Mouse (Mus musculus): Measurements from ENCODE around the gene Sipa1.
"Not testable (repeated sequence)": the region's sequence is repeated elsewhere in the genome, so short reads cannot be mapped to it uniquely, and the experiment has no call there.

Sipa1 gene

GRCm38 (mm10) chr19:5686954-5687353 lies 23.4 kb upstream of the Sipa1 start:
- not testable (repeated sequence) for DNase-seq (ENCODE audit: low read depth, low spot score)

DNA sequence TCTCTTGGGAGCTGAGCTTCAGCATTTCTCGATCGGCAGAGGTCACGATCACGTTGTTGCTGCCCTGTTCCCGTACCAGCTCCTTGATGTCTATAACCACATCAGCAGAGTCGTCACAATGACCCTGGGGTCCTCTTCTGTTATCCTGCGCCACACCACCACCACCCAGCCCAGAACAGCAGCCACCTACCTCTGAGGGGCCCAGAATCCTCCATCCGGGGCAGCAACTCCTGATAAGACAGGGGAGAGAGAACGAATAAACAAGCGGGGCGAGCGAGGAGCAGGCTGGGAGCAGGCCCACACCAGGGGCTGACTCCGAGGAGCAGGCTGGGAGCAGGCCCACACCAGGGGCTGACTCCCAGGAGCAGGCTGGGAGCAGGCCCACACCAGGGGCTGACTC lies 22.9 kb upstream of the Sipa1 start:
- no peak for DNase-seq (ENCODE audit: low read depth, low spot score)

GRCm38 (mm10) chr19:5685861-5686260 lies 22.4 kb upstream of the Sipa1 start:
- no peak for DNase-seq (ENCODE audit: low read depth, low spot score)

- no peak for DNase-seq (ENCODE audit: low read depth, low spot score)
Observed at GRCm38 (mm10) chr19:5685431-5685830, 21.9 kb upstream of the Sipa1 start.

DNA sequence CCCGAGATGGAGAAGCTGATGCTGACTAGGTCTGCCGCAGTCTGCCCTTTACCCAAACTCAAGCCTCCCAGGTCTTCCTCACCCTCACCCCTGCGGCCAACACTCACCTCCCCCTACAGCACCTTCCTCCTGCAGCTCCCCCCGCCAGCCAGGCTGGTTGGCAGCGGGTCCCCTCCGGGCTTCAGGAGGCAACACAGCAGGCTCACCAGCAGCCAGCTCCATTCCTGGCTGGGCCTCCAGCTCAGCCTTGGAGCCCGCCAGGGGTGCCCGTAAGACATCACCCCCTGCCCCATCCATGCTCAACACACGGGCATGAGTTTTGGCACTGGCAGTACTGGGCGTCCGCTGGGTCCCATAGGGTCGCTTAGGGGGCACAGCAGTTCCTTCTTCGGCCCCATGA lies 21.5 kb upstream of the Sipa1 start:
- DNase-seq (ENCODE audit: low read depth, low spot score), result no peak

GRCm38 (mm10) chr19:5684236-5684635 lies 20.7 kb upstream of the Sipa1 start:
- no peak for DNase-seq (ENCODE audit: low read depth, low spot score)

- no peak for DNase-seq (ENCODE audit: low read depth, low spot score)
Observed at GRCm38 (mm10) chr19:5680432-5680831, 16.9 kb upstream of the Sipa1 start.

DNA sequence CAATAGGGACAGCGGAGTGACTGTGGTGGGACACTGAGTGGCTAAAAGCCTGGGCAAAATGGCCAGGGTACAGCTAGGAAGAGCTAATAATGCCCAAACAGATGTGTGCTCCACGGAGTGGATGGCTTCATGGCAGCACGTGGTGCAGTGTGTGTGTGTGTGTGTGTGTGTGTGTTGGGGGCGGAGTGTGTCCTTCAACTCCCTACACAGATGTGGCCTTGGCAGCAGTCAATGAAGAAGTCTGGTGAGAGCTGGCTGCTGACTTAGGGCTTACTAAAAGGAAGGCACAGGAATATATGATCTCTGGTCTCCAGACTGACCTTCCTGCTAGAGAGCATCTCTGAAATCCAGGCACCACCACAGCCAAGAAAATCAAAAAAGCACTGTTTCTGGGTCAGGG lies 4.9 kb upstream of the Sipa1 start:
- DNase-seq (ENCODE audit: low read depth, low spot score), result no peak

- no peak for DNase-seq (ENCODE audit: low read depth, low spot score)
Observed at GRCm38 (mm10) chr19:5666386-5666785, 2.9 kb upstream of the Sipa1 start.

DNA sequence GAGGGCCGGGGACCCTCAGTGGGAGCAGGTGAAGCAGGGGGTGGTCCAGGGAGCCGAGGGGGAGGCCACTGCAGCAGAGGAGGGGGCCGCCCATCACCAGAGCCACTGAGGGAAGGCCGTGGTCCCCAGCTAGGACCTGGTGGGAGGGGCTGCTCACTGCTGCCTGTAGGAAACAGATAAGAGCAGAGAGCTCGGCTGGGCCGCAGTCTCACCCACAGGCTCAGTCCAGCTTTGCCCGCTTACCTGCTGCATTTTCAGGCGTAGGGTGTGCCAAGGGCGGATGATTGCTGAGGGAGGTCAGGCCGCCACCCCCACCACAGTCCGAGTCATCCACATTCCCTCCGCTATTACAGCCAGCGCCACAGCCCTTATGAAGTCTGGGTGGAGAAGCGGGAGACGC lies 2.0 kb upstream of the Sipa1 start:
- no peak for DNase-seq (ENCODE audit: low read depth, low spot score)

- no peak for DNase-seq (ENCODE audit: low read depth, low spot score)
Observed at GRCm38 (mm10) chr19:5664669-5665257, 1.3 kb upstream of the Sipa1 start.

- no peak for DNase-seq (ENCODE audit: low read depth, low spot score)
Observed at GRCm38 (mm10) chr19:5662310-5662709, 1.2 kb downstream of the Sipa1 start.

- DNase-seq (ENCODE audit: low read depth, low spot score), result no peak
Observed at GRCm38 (mm10) chr19:5660942-5661751, 2.4 kb downstream of the Sipa1 start.

- peak; percentile 46 for DNase-seq (ENCODE audit: low read depth, low spot score)
Observed at GRCm38 (mm10) chr19:5654720-5655298, 8.7 kb downstream of the Sipa1 start.

- DNase-seq (ENCODE audit: low read depth, low spot score), result peak; percentile 87
Observed at GRCm38 (mm10) chr19:5653969-5654719, 9.4 kb downstream of the Sipa1 start.

DNA sequence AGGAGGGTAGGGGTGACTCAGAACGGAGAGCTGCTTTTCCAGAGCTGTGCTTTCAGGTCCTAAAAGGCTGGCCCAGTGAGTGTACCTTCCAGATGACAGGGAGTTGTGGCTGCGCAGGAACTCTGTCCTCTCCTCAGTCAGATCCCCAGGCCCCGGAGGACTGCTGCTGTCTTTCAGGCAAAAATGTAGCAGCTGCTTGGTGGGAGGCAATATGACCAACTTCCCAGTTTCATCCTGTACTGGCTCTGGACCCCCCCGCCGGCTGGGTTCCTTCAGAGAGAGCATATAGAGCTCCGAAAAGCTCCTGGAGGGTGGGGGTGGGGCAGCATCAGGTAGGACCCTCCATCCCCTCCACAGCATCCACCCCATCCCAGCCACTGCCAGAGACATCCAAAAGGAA lies 10.9 kb downstream of the Sipa1 start:
- no peak for DNase-seq (ENCODE audit: low read depth, low spot score)

DNA sequence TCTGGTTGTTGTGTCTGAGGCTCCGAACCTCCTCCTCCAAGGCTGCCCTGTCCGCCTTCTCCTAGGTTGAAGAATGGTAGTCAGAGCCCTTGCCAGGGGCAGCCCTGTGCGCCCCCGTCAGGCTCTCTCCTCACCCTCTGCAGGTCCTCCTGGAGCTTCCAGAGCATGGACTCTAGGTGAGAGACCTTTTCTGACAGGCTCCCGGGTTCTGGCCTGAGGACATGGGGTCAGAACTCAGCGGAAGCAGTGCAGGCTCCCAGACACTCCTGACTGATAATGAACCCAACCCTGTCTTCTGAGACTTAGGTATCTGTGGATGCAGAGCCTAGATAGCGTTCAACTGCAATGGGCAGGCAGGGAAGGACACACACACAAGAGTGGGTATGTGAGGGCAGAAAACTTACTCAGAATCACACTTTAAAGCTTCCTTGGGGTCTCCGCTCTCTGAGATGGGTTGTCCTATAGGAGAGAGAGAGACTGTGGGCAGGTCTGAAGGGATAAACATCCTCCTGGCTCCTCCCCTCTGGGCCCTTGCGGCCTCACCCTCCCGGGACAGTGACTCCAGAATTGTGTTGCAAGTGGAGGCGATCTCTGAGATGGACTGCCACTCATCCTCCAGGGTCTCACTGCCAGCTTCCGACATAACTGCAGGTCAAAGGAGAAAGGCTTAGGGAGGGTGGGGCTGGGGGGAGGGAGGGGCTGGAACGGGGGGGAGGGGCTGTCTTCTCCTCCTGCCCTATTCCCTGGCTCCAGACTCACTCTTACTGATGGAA lies 11.8 kb downstream of the Sipa1 start:
- DNase-seq (ENCODE audit: low read depth, low spot score), result peak; percentile 54

GRCm38 (mm10) chr19:5649298-5649741 lies 14.2 kb downstream of the Sipa1 start:
- no peak for DNase-seq (ENCODE audit: low read depth, low spot score)

GRCm38 (mm10) chr19:5648401-5649297 lies 14.9 kb downstream of the Sipa1 start:
- peak; percentile 88 for DNase-seq (ENCODE audit: low read depth, low spot score)

DNA sequence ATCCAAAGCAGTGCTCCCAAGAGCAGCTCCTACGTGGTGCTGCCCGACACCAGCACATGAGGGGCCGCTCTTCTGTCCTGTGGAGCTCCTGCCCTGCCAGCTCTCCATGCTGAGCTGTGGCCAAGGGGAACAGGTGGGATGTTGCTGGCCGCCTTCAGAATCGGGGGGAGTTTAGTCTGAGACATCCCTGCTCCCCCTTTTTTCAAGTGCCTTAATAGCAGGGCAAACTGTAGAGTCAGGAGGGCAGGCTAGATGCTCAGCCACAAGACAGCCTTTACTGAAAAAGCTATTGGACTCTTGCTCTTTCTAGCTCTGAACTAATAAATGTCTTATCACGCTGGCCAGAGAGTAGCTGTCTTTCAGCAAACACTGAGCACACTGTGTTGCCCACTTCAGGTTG lies 15.7 kb downstream of the Sipa1 start:
- no peak for DNase-seq (ENCODE audit: low read depth, low spot score)

All from ZHBTc4 (cell line).